Comparison of ENCODE assay signal across 10 mouse cellular contexts in genomic region chr3:101562510-101563209, GRCm38 (mm10). TPM values are rescaled to one million over a fixed set of nuclear protein-coding genes. Genes with fewer than 3 reads are reported as not detected.
DNase-seq lines count a peak whose midpoint lies in the region; ATAC-seq and TF ChIP-seq lines count a peak whose summit lies in the region.
"Had no signal": no experiment of that assay in that cellular context is flagged by ENCODE, and none has a peak within 500 bp of the region (broad histone marks: within the 10 kb centered on the region; RNA-seq: fewer than 3 reads in every experiment).

No protein-coding gene starts in this region.

- DNase-seq in heart, adult 2 months, result no peak
- DNase-seq in heart, adult 11 months, result no peak
- DNase-seq in midbrain, postnatal 0 days (ENCODE audit: low spot score), result no peak
- no peak for DNase-seq in layer of hippocampus, postnatal 14 days (ENCODE audit: low spot score in 2 of 2)
- DNase-seq in urinary bladder, postnatal 25 days (ENCODE audit: low spot score), result no peak
- DNase-seq: gastrocnemius, postnatal 25 days; layer of hippocampus, postnatal 36 days had no signal

- TF ChIP-seq POLR2A in heart, adult 2 months (IDR thresholded peaks at IDR 0.05; ENCODE audit: insufficient read depth, low read depth, low read length), result no peak

- H3K4me1 ChIP-seq in heart, adult 2 months (ENCODE audit: control insufficient read depth, insufficient read depth, low read length), result peaks cover 1% of the 10 kb centered on the region; the same call in 1 of the 2 replicates
- H3K4me1 ChIP-seq in midbrain, embryonic 12.5 days, result peaks cover 32% of the 10 kb centered on the region
- H3K4me1 ChIP-seq in midbrain, postnatal 0 days (ENCODE audit: insufficient read depth, low read length), result peaks cover 3% of the 10 kb centered on the region; the same call in 1 of the 2 replicates
- H3K4me1 ChIP-seq in heart, embryonic 16.5 days (ENCODE audit: control insufficient read depth, insufficient read depth, low read length), result peaks cover 16% of the 10 kb centered on the region
- H3K4me1 ChIP-seq in stomach, embryonic 16.5 days (ENCODE audit: control insufficient read depth, insufficient read depth, low read length), result peaks cover 8% of the 10 kb centered on the region; the same call in 1 of the 2 replicates

- no peak overlapping the region for H3K9ac ChIP-seq in heart, adult 2 months (ENCODE audit: low read depth, low read length)
- H3K9ac ChIP-seq in midbrain, embryonic 12.5 days (replicated peaks), result no peak overlapping the region
- no peak overlapping the region for H3K9ac ChIP-seq in midbrain, postnatal 0 days (replicated peaks; ENCODE audit: low read length, poor library complexity, severe bottlenecking)
- no peak overlapping the region; the same call in 1 of the 2 replicates for H3K9ac ChIP-seq in heart, embryonic 16.5 days (ENCODE audit: low read length)
- H3K9ac ChIP-seq in stomach, embryonic 16.5 days (ENCODE audit: low read length), result no peak overlapping the region

- no peak overlapping the region for H3K4me3 ChIP-seq in heart, adult 2 months
- H3K4me3 ChIP-seq in midbrain, embryonic 12.5 days, result no peak overlapping the region
- H3K4me3 ChIP-seq in midbrain, postnatal 0 days (ENCODE audit: low read depth, low read length), result no peak overlapping the region
- H3K4me3 ChIP-seq in heart, embryonic 16.5 days (ENCODE audit: low read length), result no peak overlapping the region
- no peak overlapping the region for H3K4me3 ChIP-seq in stomach, embryonic 16.5 days (replicated peaks; ENCODE audit: low read length)

- intact Hi-C loops in heart, adult 2 months (cut with DNase I), result no loop called here

- ATAC-seq in midbrain, embryonic 12.5 days (ENCODE audit: low FRiP score, low read depth), result no peak; the same call in 1 of the 2 replicates
- ATAC-seq in midbrain, postnatal 0 days (ENCODE audit: low FRiP score), result no peak
- ATAC-seq in heart, embryonic 16.5 days (replicated peaks; ENCODE audit: extremely low read depth, insufficient read depth, low FRiP score), result peak; percentile 32; the same call in 1 of the 2 replicates
- peak; percentile 46; the same call in 1 of the 2 replicates for ATAC-seq in stomach, embryonic 16.5 days (ENCODE audit: insufficient read depth, low FRiP score)

- H3K4me2 ChIP-seq in midbrain, embryonic 12.5 days (replicated peaks), result no peak overlapping the region
- H3K4me2 ChIP-seq in midbrain, postnatal 0 days (ENCODE audit: low read depth, low read length, poor library complexity, severe bottlenecking), result no peak overlapping the region
- H3K4me2 ChIP-seq in heart, embryonic 16.5 days (ENCODE audit: low read depth, low read length), result no peak overlapping the region
- no peak overlapping the region for H3K4me2 ChIP-seq in stomach, embryonic 16.5 days (ENCODE audit: low read depth, low read length)

- TF ChIP-seq CTCF in heart, adult 2 months (IDR thresholded peaks at IDR 0.05), result no peak
- no peak for TF ChIP-seq CTCF in midbrain, postnatal 0 days (IDR thresholded peaks at IDR 0.05)

- no peak for TF ChIP-seq EP300 in heart, adult 2 months (IDR thresholded peaks at IDR 0.05; ENCODE audit: insufficient read depth, low read depth, low read length)

- H3K9me3 ChIP-seq in midbrain, embryonic 12.5 days, result no peaks in the 10 kb centered on the region
- no peaks in the 10 kb centered on the region for H3K9me3 ChIP-seq in midbrain, postnatal 0 days (ENCODE audit: low read length)
- H3K9me3 ChIP-seq in heart, embryonic 16.5 days (replicated peaks; ENCODE audit: control insufficient read depth, low read length), result no peaks in the 10 kb centered on the region
- no peaks in the 10 kb centered on the region for H3K9me3 ChIP-seq in stomach, embryonic 16.5 days (replicated peaks; ENCODE audit: control insufficient read depth, low read length)

- no peaks in the 10 kb centered on the region for H3K36me3 ChIP-seq in heart, adult 2 months (ENCODE audit: control insufficient read depth, insufficient read depth, low read length)
- no peaks in the 10 kb centered on the region for H3K36me3 ChIP-seq in midbrain, embryonic 12.5 days
- H3K36me3 ChIP-seq in midbrain, postnatal 0 days (ENCODE audit: insufficient read depth, low read length), result no peaks in the 10 kb centered on the region
- H3K36me3 ChIP-seq in heart, embryonic 16.5 days (ENCODE audit: control insufficient read depth, insufficient read depth), result no peaks in the 10 kb centered on the region
- H3K36me3 ChIP-seq in stomach, embryonic 16.5 days (ENCODE audit: control insufficient read depth, insufficient read depth, low read length), result no peaks in the 10 kb centered on the region

- WGBS in heart, adult 2 months, result 37% methylated on average over 10 of the region's 10 CpGs
- WGBS in midbrain, embryonic 12.5 days, result 28% methylated on average over 10 of the region's 10 CpGs
- 27% methylated on average over 10 of the region's 10 CpGs for WGBS in midbrain, postnatal 0 days
- 28% methylated on average over 10 of the region's 10 CpGs for WGBS in heart, embryonic 16.5 days
- WGBS in stomach, embryonic 16.5 days, result 44% methylated on average over 10 of the region's 10 CpGs

- H3K27ac ChIP-seq in heart, adult 2 months, result peak overlapping the region; percentile 26
- H3K27ac ChIP-seq in midbrain, embryonic 12.5 days (replicated peaks), result peak overlapping the region; percentile 25; the same call in 1 of the 2 replicates
- no peak overlapping the region for H3K27ac ChIP-seq in midbrain, postnatal 0 days (ENCODE audit: low read depth, low read length)
- peak overlapping the region; percentile 82 for H3K27ac ChIP-seq in heart, embryonic 16.5 days (ENCODE audit: low read length)
- H3K27ac ChIP-seq in stomach, embryonic 16.5 days (ENCODE audit: low read length), result peak overlapping the region; percentile 66

- no peaks in the 10 kb centered on the region for H3K27me3 ChIP-seq in heart, adult 2 months (ENCODE audit: control insufficient read depth, insufficient read depth, low read length)
- peaks cover 32% of the 10 kb centered on the region for H3K27me3 ChIP-seq in midbrain, embryonic 12.5 days
- no peaks in the 10 kb centered on the region for H3K27me3 ChIP-seq in midbrain, postnatal 0 days (ENCODE audit: insufficient read depth, low read length)
- H3K27me3 ChIP-seq in heart, embryonic 16.5 days (ENCODE audit: control insufficient read depth, insufficient read depth, low read length), result no peaks in the 10 kb centered on the region
- no peaks in the 10 kb centered on the region for H3K27me3 ChIP-seq in stomach, embryonic 16.5 days (ENCODE audit: control insufficient read depth, insufficient read depth, low read length)

- no peaks in the 10 kb centered on the region for H3K79me2 ChIP-seq in heart, adult 2 months (replicated peaks; ENCODE audit: control insufficient read depth, insufficient read depth, low read length)

RNA-seq across cellular contexts. Expression of gene Atp1a1, which starts 41.8 kb away (rescaled TPM):
- total RNA-seq in heart, adult 2 months (2021), result 100 to 1,000 TPM; 800 to 832 TPM
- polyA plus RNA-seq in heart, adult 2 months (2012; rRNA removed), result 523 and 821 TPM in 2 replicates
- 46.3 and 50.9 TPM in 2 replicates for polyA plus RNA-seq in midbrain, embryonic 12.5 days (2016; fragmentation: Nextera tagmentation; extraction: Ambion mirVana)
- 211 and 235 TPM in 2 replicates for total RNA-seq in midbrain, postnatal 0 days (2014; rRNA removed)
- polyA plus RNA-seq in midbrain, postnatal 0 days (2015; fragmentation: Nextera tagmentation; extraction: Ambion mirVana), result 54.7 and 56.7 TPM in 2 replicates
- 328 and 335 TPM in 2 replicates for polyA plus RNA-seq in heart, embryonic 16.5 days (2015; fragmentation: Nextera tagmentation; extraction: Ambion mirVana)
- 149 and 158 TPM in 2 replicates for polyA plus RNA-seq in stomach, embryonic 16.5 days (2015; fragmentation: Nextera tagmentation; extraction: Ambion mirVana)
- total RNA-seq in layer of hippocampus, postnatal 14 days (2021), result 100 to 1,000 TPM; 455 to 471 TPM

Comparison
In these comparisons a context has a peak if more than half of its experiments do, and no peak if none do; other contexts are left out.
1. ATAC-seq: peak in heart, embryonic 16.5 days (single experiment) and stomach, embryonic 16.5 days (single experiment); none in midbrain, embryonic 12.5 days (single experiment) and midbrain, postnatal 0 days (single experiment).